Mouse (Mus musculus): Measurements from ENCODE around the gene Olfr827.

The Olfr827 gene

GRCm38 (mm10) chr10:130214303-130214702, at the start of gene Olfr827:
TSS of gene Olfr827 (minus strand) at chr10:130214403.
- DNase-seq = no peak

- peak; percentile 86 for DNase-seq
Measured at GRCm38 (mm10) chr10:130263203-130263602, 49.0 kb upstream of the Olfr827 start.

- no peak for DNase-seq
Measured at GRCm38 (mm10) chr10:130259483-130259882, 45.3 kb upstream of the Olfr827 start.

GRCm38 (mm10) chr10:130244271-130244670, 30.1 kb upstream of the Olfr827 start:
- DNase-seq = peak; percentile 27

GRCm38 (mm10) chr10:130238318-130239209, 24.4 kb upstream of the Olfr827 start:
- DNase-seq = no peak

GRCm38 (mm10) chr10:130234576-130234975, 20.4 kb upstream of the Olfr827 start:
- DNase-seq = no peak

- no peak for DNase-seq
Measured at GRCm38 (mm10) chr10:130232117-130232516, 17.9 kb upstream of the Olfr827 start.

GRCm38 (mm10) chr10:130229584-130229983, 15.4 kb upstream of the Olfr827 start:
- DNase-seq = no peak

- DNase-seq = peak; percentile 22
Measured at GRCm38 (mm10) chr10:130228246-130228645, 14.0 kb upstream of the Olfr827 start.

- no peak for DNase-seq
Measured at GRCm38 (mm10) chr10:130225034-130225433, 10.8 kb upstream of the Olfr827 start.

- DNase-seq = no peak
Measured at GRCm38 (mm10) chr10:130184086-130184485, 30.1 kb downstream of the Olfr827 start, which contains the start of gene Olfr826. TSS of gene Olfr826 (minus strand) at chr10:130184186.

GRCm38 (mm10) chr10:130166666-130167065, 47.5 kb downstream of the Olfr827 start, which contains the start of gene Olfr825:
TSS of gene Olfr825 (minus strand) at chr10:130166766.
- DNase-seq = no peak

- DNase-seq = no peak
Measured at GRCm38 (mm10) chr10:130165196-130165595, 49.0 kb downstream of the Olfr827 start.

Measured in cerebellum, adult 9-11 months (tissue).